Mouse (Mus musculus): ENCODE measurements around the gene Vmn1r183. TPM values are rescaled to one million over a fixed set of nuclear protein-coding genes. Genes with fewer than 3 reads are reported as not detected.

Gene Vmn1r183
- total and polyA plus RNA-seq, 3 experiments, result not detected

DNA sequence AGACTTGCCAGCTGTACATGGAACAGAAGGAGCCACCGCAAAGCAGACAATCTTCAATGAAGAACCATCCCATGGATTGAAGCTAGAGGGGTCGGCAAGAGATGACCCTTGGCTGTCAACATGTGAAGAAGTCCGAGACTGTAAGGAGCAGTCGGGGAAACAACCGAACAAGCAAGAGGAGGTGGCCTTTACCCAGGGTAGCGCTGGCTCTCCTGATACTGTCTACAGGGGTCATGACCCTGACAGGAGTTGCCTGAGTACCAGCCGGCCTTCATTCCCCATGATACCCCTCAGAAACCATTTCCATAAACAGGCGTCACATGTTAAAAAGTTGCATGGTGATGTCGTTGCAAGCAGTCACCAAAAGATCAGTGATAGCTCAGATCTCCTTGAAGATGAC is 51.3 kb downstream of the Vmn1r183 start:
- Histone ChIP-seq H3K27ac (ENCODE audit: insufficient read depth, low read depth) (no peak overlapping the region), H3K9ac (ENCODE audit: insufficient read depth, low read depth) (no peak overlapping the region), H3K79me2 (replicated peaks; ENCODE audit: control insufficient read depth, extremely low read depth, insufficient read depth, poor library complexity, severe bottlenecking) (no peaks in the 10 kb centered on the region), H3K4me2 (ENCODE audit: insufficient read depth, low read depth, poor library complexity, severe bottlenecking) (no peak overlapping the region), H3K4me3 (replicated peaks in 1 of 3; ENCODE audit: low read depth in 2 of 3, low read length in 2 of 3, poor library complexity in 1 of 3) (peak overlapping the region in 1 of 3 experiments; percentile 13), H3K9me3 (replicated peaks; ENCODE audit: low read length) (peaks cover 86% of the 10 kb centered on the region), H3K27me3 (replicated peaks) (no peaks in the 10 kb centered on the region), H3K36me3 (replicated peaks in 1 of 2; ENCODE audit: control insufficient read depth in 1 of 2, insufficient read depth in 1 of 2, low read length in 1 of 2) (peaks cover 74 to 94% of the 10 kb centered on the region in 2 experiments), H3K4me1 (ENCODE audit: control insufficient read depth in 1 of 2, insufficient read depth in 2 of 2) (no peaks in the 10 kb centered on the region)
- no peak for TF ChIP-seq TCF12 (IDR thresholded peaks at IDR 0.05; ENCODE audit: low read depth, low read length)
- no peak for TF ChIP-seq BHLHE40 (IDR thresholded peaks at IDR 0.05; ENCODE audit: low read depth, low read length)
- TF ChIP-seq EP300 (IDR thresholded peaks at IDR 0.05; ENCODE audit: low read length), result no peak
- TF ChIP-seq JUN (IDR thresholded peaks at IDR 0.05; ENCODE audit: insufficient read depth, low read depth, low read length), result no peak
- no peak for TF ChIP-seq MAZ (IDR thresholded peaks at IDR 0.05; ENCODE audit: low read depth, low read length)
- no peak for TF ChIP-seq NRF1 (IDR thresholded peaks at IDR 0.05; ENCODE audit: low read depth, low read length)
- TF ChIP-seq ELF1 (IDR thresholded peaks at IDR 0.05; ENCODE audit: low read depth, low read length), result no peak
- TF ChIP-seq ZKSCAN1 (IDR thresholded peaks at IDR 0.05; ENCODE audit: borderline replicate concordance, low read depth, low read length), result no peak
- TF ChIP-seq RCOR1 (conservative IDR thresholded peaks at IDR 0.05; ENCODE audit: low read depth, low read length), result no peak
- TF ChIP-seq ZC3H11A (IDR thresholded peaks at IDR 0.05; ENCODE audit: low read depth, low read length), result no peak
- TF ChIP-seq ZNF384 (IDR thresholded peaks at IDR 0.05; ENCODE audit: low read depth, low read length), result no peak
- no peak for TF ChIP-seq PAX5 (IDR thresholded peaks at IDR 0.05; ENCODE audit: low read length)
- TF ChIP-seq SIN3A (IDR thresholded peaks at IDR 0.05; ENCODE audit: low read length), result no peak
- no peak for TF ChIP-seq MXI1 (IDR thresholded peaks at IDR 0.05; ENCODE audit: low read depth, low read length)
- no peak for TF ChIP-seq POLR2A (IDR thresholded peaks at IDR 0.05; ENCODE audit: low read depth, low read length)
- no peak for TF ChIP-seq E2F4 (IDR thresholded peaks at IDR 0.05; ENCODE audit: insufficient replicate concordance, low read depth, low read length)
- no peak for DNase-seq (ENCODE audit: extremely low read depth)
- dilution Hi-C loops (cut with MboI; ENCODE audit: extremely low pct_ligation_motif_present, extremely low pct_unique_long_range_greater_than_20kb, low sequenced_read_pairs), result no loop called here
- in situ Hi-C loops (cut with MboI; ENCODE audit: low pct_ligation_motif_present, low pct_unique_long_range_greater_than_20kb, low sequenced_read_pairs), result no loop called here

- peaks cover 65 to 86% of the 10 kb centered on the region in 2 experiments for H3K36me3 ChIP-seq (replicated peaks in 1 of 2; ENCODE audit: control insufficient read depth in 1 of 2, insufficient read depth in 1 of 2, low read length in 1 of 2)
- H3K4me3 ChIP-seq (replicated peaks in 1 of 3; ENCODE audit: low read depth in 2 of 3, low read length in 2 of 3, poor library complexity in 1 of 3), result peak overlapping the region in 1 of 3 experiments; percentile 22
- no peak overlapping the region for H3K9ac ChIP-seq (ENCODE audit: insufficient read depth, low read depth)
- H3K4me2 ChIP-seq (ENCODE audit: insufficient read depth, low read depth, poor library complexity, severe bottlenecking), result no peak overlapping the region
- H3K27me3 ChIP-seq (replicated peaks), result no peaks in the 10 kb centered on the region
- peaks cover 81% of the 10 kb centered on the region for H3K9me3 ChIP-seq (replicated peaks; ENCODE audit: low read length)
- no peak for DNase-seq (ENCODE audit: extremely low read depth)
- H3K4me1 ChIP-seq (ENCODE audit: control insufficient read depth in 1 of 2, insufficient read depth in 2 of 2), result no peaks in the 10 kb centered on the region
- in situ Hi-C loops (cut with MboI; ENCODE audit: low pct_ligation_motif_present, low pct_unique_long_range_greater_than_20kb, low sequenced_read_pairs) (no loop called here), dilution Hi-C loops (cut with MboI; ENCODE audit: extremely low pct_ligation_motif_present, extremely low pct_unique_long_range_greater_than_20kb, low sequenced_read_pairs) (no loop called here)
- H3K79me2 ChIP-seq (replicated peaks; ENCODE audit: control insufficient read depth, extremely low read depth, insufficient read depth, poor library complexity, severe bottlenecking), result no peaks in the 10 kb centered on the region
- TF ChIP-seq RAD21 (IDR thresholded peaks at IDR 0.05; ENCODE audit: low read depth, low read length), result no peak
- TF ChIP-seq GABPA (IDR thresholded peaks at IDR 0.05; ENCODE audit: insufficient replicate concordance, low read depth, low read length), result no peak
- no peak for TF ChIP-seq PAX5 (IDR thresholded peaks at IDR 0.05; ENCODE audit: low read length)
- TF ChIP-seq HCFC1 (IDR thresholded peaks at IDR 0.05; ENCODE audit: low read depth, low read length), result no peak
- no peak for TF ChIP-seq ZKSCAN1 (IDR thresholded peaks at IDR 0.05; ENCODE audit: borderline replicate concordance, low read depth, low read length)
- no peak for TF ChIP-seq KAT2A (IDR thresholded peaks at IDR 0.05; ENCODE audit: insufficient replicate concordance, low read length)
- TF ChIP-seq POLR2AphosphoS2 (IDR thresholded peaks at IDR 0.05; ENCODE audit: low read depth, low read length), result no peak
- TF ChIP-seq MEF2A (IDR thresholded peaks at IDR 0.05; ENCODE audit: borderline replicate concordance, low read depth, low read length), result no peak
- TF ChIP-seq ZNF384 (IDR thresholded peaks at IDR 0.05; ENCODE audit: low read depth, low read length), result no peak
- no peak for TF ChIP-seq RCOR1 (conservative IDR thresholded peaks at IDR 0.05; ENCODE audit: low read depth, low read length)
- no peak for TF ChIP-seq UBTF (IDR thresholded peaks at IDR 0.05; ENCODE audit: low read depth, low read length)
- no peak for TF ChIP-seq USF1 (IDR thresholded peaks at IDR 0.05; ENCODE audit: low read depth, low read length)
- TF ChIP-seq BHLHE40 (IDR thresholded peaks at IDR 0.05; ENCODE audit: low read depth, low read length), result no peak
- no peak for TF ChIP-seq JUND (conservative IDR thresholded peaks at IDR 0.05; ENCODE audit: low read depth, low read length)
- TF ChIP-seq MXI1 (IDR thresholded peaks at IDR 0.05; ENCODE audit: low read depth, low read length), result no peak
- no peak for TF ChIP-seq ELF1 (IDR thresholded peaks at IDR 0.05; ENCODE audit: low read depth, low read length)
- TF ChIP-seq MAZ (IDR thresholded peaks at IDR 0.05; ENCODE audit: low read depth, low read length), result no peak
- no peak for TF ChIP-seq EP300 (IDR thresholded peaks at IDR 0.05; ENCODE audit: low read length)
- no peak overlapping the region for H3K27ac ChIP-seq (ENCODE audit: insufficient read depth, low read depth)
Measured at GRCm38 (mm10) chr7:24105144-24105703, 52.2 kb downstream of the Vmn1r183 start.
